Mouse (Mus musculus): ENCODE measurements around the gene Olfr283. TPM values are rescaled to one million over a fixed set of nuclear protein-coding genes. Genes with fewer than 3 reads are reported as not detected.

Olfr283 gene
- polyA plus RNA-seq, 1 experiment from 2014 or later, result not detected

DNA sequence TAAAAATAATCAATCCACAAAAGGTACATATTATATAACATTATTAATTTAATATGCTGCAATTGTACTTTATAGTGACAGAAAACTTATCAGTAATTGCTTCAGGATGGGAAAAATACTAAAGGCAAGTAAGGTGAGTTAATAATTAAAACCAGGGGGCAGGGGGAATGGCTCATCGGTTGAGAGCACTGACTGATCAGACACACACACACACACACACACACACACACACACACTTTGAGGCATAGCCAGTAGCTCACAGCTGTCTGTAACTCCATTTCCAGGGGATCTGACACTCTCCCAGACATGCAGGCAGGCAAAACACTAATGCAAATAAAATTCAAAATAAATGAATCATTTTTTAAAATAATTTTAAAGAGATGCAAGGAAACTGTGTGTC is 16.4 kb upstream of the Olfr283 start:
- Histone ChIP-seq H3K9me3 (no peaks in the 10 kb centered on the region), H3K4me2 (no peak overlapping the region), H3K27ac (no peak overlapping the region), H3K36me3 (no peaks in the 10 kb centered on the region), H3K9ac (no peak overlapping the region), H3K4me3 (replicated peaks) (no peak overlapping the region), H3K27me3 (replicated peaks) (no peaks in the 10 kb centered on the region), H3K4me1 (no peaks in the 10 kb centered on the region)
- ATAC-seq (ENCODE audit: insufficient read depth, low FRiP score, low read depth), result no peak
- WGBS, result 71% methylated on average over 1 of the region's 1 CpGs

DNA sequence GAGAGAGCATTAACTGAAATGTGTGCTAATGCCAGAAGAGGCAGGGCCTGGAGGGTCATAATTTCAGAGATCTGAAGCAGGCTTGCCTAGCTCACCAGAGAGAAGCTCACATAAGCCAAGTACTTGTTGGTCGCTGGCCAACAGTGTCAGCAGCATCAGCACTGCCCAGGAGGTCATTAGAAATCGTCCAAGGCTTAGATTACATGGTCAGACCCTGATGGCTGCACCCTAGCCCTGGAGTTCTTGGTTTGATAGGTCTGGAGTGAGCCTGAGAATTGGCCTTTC is 11.1 kb upstream of the Olfr283 start:
- no peaks in the 10 kb centered on the region for H3K9me3 ChIP-seq
- H3K9ac ChIP-seq, result no peak overlapping the region
- H3K27ac ChIP-seq, result no peak overlapping the region
- no peak overlapping the region for H3K4me2 ChIP-seq
- no peaks in the 10 kb centered on the region for H3K4me1 ChIP-seq
- H3K27me3 ChIP-seq (replicated peaks), result no peaks in the 10 kb centered on the region
- no peak for ATAC-seq (ENCODE audit: insufficient read depth, low FRiP score, low read depth)
- WGBS, result 33% methylated on average over 2 of the region's 2 CpGs
- H3K36me3 ChIP-seq, result no peaks in the 10 kb centered on the region
- H3K4me3 ChIP-seq (replicated peaks), result no peak overlapping the region

DNA sequence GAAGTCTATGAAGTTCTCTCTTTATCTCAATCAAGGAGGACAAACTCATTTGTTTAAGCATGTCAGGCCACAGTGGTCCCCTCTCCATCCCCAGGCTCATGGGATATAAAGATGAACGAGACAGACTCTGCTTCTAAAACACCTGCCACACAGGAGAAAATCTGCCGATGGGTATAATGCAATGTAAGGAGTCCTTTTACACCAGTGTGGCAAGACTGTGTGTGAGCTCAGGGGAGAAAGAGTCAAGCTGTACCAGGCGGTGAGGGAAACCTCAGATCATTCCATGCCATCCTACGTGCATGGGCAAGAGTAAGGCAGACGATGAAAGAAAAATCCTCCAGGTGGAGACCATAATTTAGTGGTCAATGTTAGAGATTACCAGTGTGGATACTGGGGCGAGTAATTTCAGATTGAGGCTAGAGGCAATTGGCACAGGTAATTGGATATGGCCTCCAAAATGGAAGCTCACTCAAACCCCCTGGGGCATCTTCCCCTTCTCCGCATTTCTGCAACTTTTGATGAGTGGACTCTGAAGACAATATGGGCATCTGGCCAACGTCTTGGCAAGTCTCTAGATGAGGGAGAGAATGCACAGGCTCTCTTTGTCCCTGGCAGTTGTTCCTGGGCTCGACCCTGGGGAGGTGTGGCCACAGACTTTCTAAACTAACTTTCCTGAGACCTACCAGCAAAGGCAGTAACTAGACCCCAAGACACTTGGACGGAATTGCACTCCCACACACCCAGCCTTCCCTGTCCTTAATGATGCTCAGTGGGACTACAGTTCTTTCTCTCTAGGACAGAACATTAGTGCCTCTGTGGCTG is 10.5 kb upstream of the Olfr283 start:
- no peak for ATAC-seq (ENCODE audit: insufficient read depth, low FRiP score, low read depth)
- Histone ChIP-seq H3K9me3 (no peaks in the 10 kb centered on the region), H3K36me3 (no peaks in the 10 kb centered on the region), H3K27me3 (replicated peaks) (no peaks in the 10 kb centered on the region), H3K9ac (no peak overlapping the region), H3K4me3 (replicated peaks) (no peak overlapping the region), H3K27ac (no peak overlapping the region), H3K4me2 (no peak overlapping the region), H3K4me1 (no peaks in the 10 kb centered on the region)
- 63% methylated on average over 10 of the region's 10 CpGs for WGBS

DNA sequence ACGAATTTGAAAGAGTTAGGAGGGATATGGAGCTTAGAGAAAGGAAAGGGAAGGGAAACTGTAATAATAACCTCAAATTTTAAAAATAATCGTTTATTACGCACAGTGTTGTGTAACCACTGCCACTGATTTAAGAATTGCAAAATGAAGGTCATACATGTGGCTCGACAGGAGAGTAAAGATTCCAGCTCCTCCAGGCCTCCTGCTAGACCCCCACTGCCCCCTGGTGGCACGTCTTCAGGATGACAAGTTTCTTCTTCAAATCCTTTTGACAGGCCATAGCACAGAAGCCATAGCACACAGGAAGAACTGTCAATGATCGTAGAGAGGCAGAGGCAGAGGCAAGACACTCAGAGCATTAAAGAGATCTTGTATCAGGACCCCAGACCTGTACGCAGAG is 9.1 kb upstream of the Olfr283 start:
- no peaks in the 10 kb centered on the region for H3K4me1 ChIP-seq
- H3K4me3 ChIP-seq (replicated peaks), result no peak overlapping the region
- no peaks in the 10 kb centered on the region for H3K27me3 ChIP-seq (replicated peaks)
- WGBS, result 29% methylated on average over 7 of the region's 7 CpGs
- H3K36me3 ChIP-seq, result no peaks in the 10 kb centered on the region
- no peak overlapping the region for H3K9ac ChIP-seq
- H3K27ac ChIP-seq, result no peak overlapping the region
- no peak for ATAC-seq (ENCODE audit: insufficient read depth, low FRiP score, low read depth)
- H3K4me2 ChIP-seq, result no peak overlapping the region
- no peaks in the 10 kb centered on the region for H3K9me3 ChIP-seq

DNA sequence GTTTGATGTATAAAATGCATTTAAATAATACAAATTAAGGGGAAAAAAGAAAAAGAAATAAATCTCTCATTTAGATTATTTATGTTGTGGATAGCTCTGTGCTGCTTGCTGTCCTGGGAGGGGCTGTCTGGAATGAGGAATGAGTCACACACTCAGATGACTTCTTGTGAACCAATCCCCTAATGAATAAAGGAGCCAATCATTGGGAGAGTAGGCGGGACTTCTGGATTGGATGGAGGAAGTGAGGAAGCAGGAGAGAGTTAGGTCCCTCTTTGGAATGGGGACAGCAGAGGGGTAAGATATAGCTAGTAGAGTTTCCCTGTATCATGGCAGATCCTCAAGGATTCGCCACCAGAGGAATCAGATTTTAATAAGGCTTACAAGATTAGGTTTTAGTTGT is 6.9 kb upstream of the Olfr283 start:
- Histone ChIP-seq H3K4me2 (no peak overlapping the region), H3K27ac (no peak overlapping the region), H3K9ac (no peak overlapping the region), H3K4me3 (replicated peaks) (no peak overlapping the region), H3K4me1 (no peaks in the 10 kb centered on the region), H3K9me3 (no peaks in the 10 kb centered on the region), H3K36me3 (no peaks in the 10 kb centered on the region), H3K27me3 (replicated peaks) (no peaks in the 10 kb centered on the region)
- 73% methylated on average over 2 of the region's 2 CpGs for WGBS
- ATAC-seq (ENCODE audit: insufficient read depth, low FRiP score, low read depth), result no peak

DNA sequence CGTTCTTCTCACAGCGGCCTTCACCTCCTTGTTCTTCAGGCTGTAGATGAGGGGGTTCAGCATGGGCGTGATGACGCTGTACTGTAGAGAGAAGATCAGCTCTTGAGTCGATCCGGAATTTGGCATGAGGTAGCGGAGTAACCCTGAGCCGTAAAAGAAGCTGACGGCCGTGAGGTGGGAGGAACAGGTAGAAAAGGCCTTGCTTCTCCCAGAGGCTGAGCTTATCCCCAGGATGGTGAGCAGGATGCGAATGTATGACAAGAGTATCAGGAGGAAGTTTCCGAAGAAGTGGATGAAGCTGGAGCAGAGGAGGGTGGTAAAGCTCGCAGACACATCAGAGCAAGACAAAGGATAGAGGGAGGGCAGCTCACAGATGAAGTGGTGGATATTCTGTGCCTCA is 2.5 kb downstream of the Olfr283 start:
- Histone ChIP-seq H3K27me3 (replicated peaks) (no peaks in the 10 kb centered on the region), H3K9ac (no peak overlapping the region), H3K36me3 (no peaks in the 10 kb centered on the region), H3K27ac (no peak overlapping the region), H3K4me3 (replicated peaks) (no peak overlapping the region), H3K4me2 (no peak overlapping the region), H3K9me3 (no peaks in the 10 kb centered on the region), H3K4me1 (no peaks in the 10 kb centered on the region)
- no peak for ATAC-seq (ENCODE audit: insufficient read depth, low FRiP score, low read depth)
- WGBS, result 89% methylated on average over 13 of the region's 13 CpGs

DNA sequence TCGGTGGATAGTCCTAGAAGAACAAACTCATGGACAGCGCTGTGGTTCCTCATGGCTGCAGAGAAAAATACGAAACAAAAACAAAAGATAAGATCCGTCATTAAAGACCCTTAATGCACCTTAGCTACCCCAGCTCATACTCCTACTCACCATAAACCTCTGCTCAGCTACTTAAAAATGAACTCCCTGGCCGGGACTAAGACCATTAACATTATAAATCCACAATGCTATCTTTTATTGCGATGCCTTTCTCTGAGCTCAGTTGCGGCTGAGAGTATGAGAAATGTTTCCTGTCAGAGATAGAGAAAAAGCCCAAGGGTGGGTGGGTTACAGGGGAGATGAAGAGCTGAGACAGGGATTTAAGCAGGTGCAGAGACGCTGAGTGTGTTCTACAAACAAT is 39.9 kb downstream of the Olfr283 start, which contains the start of gene Olfr284:
Olfr284 (minus strand) TSS at position 101 of the 400 bp plus-strand sequence.
- Histone ChIP-seq H3K4me3 (replicated peaks) (no peak within 1 kb of the TSS), H3K4me2 (no peak within 1 kb of the TSS), H3K9ac (no peak within 1 kb of the TSS), H3K4me1 (no peaks in the 10 kb centered on the region), H3K27ac (no peak within 1 kb of the TSS), H3K9me3 (no peaks in the 10 kb centered on the region), H3K27me3 (replicated peaks) (no peaks in the 10 kb centered on the region), H3K36me3 (no peaks in the 10 kb centered on the region)
- no peak for ATAC-seq (ENCODE audit: insufficient read depth, low FRiP score, low read depth)
- WGBS, result 64% methylated on average over 8 of the region's 8 CpGs

Other genes with a start within 250 kb of the Olfr283 start
- gene Asb8, start 215.3 kb downstream of the Olfr283 start, polyA plus RNA-seq (2015; fragmentation: Nextera tagmentation; extraction: Ambion mirVana), result 42.8 and 43.7 TPM in 2 replicates
- gene Ccdc184, start 213.8 kb downstream of the Olfr283 start, polyA plus RNA-seq (2015; fragmentation: Nextera tagmentation; extraction: Ambion mirVana), result 1.6 and 2.0 TPM in 2 replicates
- not detected in 2 replicates for gene Olfr288, start 185.4 kb downstream of the Olfr283 start, polyA plus RNA-seq (2015; fragmentation: Nextera tagmentation; extraction: Ambion mirVana)
- not detected in 2 replicates for gene Gm44579, start 160.0 kb downstream of the Olfr283 start, polyA plus RNA-seq (2015; fragmentation: Nextera tagmentation; extraction: Ambion mirVana)
- gene Olfr287, start 159.9 kb downstream of the Olfr283 start, polyA plus RNA-seq (2015; fragmentation: Nextera tagmentation; extraction: Ambion mirVana), result not detected in 2 replicates
- gene Olfr286, start 146.5 kb downstream of the Olfr283 start, polyA plus RNA-seq (2015; fragmentation: Nextera tagmentation; extraction: Ambion mirVana), result not detected in 2 replicates
- gene H1fnt, start 123.7 kb downstream of the Olfr283 start, polyA plus RNA-seq (2015; fragmentation: Nextera tagmentation; extraction: Ambion mirVana), result not detected in 2 replicates
- 0.55 and 0.62 TPM in 2 replicates for gene Zfp641, start 84.8 kb downstream of the Olfr283 start, polyA plus RNA-seq (2015; fragmentation: Nextera tagmentation; extraction: Ambion mirVana)
- gene Olfr285, start 63.6 kb downstream of the Olfr283 start, polyA plus RNA-seq (2015; fragmentation: Nextera tagmentation; extraction: Ambion mirVana), result not detected in 2 replicates
- gene Olfr284, start 40.0 kb downstream of the Olfr283 start, polyA plus RNA-seq (2015; fragmentation: Nextera tagmentation; extraction: Ambion mirVana), result not detected in 2 replicates
- not detected in 2 replicates for gene Olfr282, start 50.3 kb upstream of the Olfr283 start, polyA plus RNA-seq (2015; fragmentation: Nextera tagmentation; extraction: Ambion mirVana)
- gene Olfr281, start 71.6 kb upstream of the Olfr283 start, polyA plus RNA-seq (2015; fragmentation: Nextera tagmentation; extraction: Ambion mirVana), result 0.03 TPM in 1 of 2 replicates, not detected in the other
- gene OR5BS1P, start 89.0 kb upstream of the Olfr283 start, polyA plus RNA-seq (2015; fragmentation: Nextera tagmentation; extraction: Ambion mirVana), result not detected in 2 replicates
- gene Lalba, start 101.8 kb upstream of the Olfr283 start, polyA plus RNA-seq (2015; fragmentation: Nextera tagmentation; extraction: Ambion mirVana), result 0.23 TPM in 1 of 2 replicates, not detected in the other
- gene Olfr279, start 111.5 kb upstream of the Olfr283 start, polyA plus RNA-seq (2015; fragmentation: Nextera tagmentation; extraction: Ambion mirVana), result not detected in 2 replicates
- gene Kansl2, start 153.3 kb upstream of the Olfr283 start, polyA plus RNA-seq (2015; fragmentation: Nextera tagmentation; extraction: Ambion mirVana), result 79.4 and 86.7 TPM in 2 replicates
- gene Ccnt1, start 190.0 kb upstream of the Olfr283 start, polyA plus RNA-seq (2015; fragmentation: Nextera tagmentation; extraction: Ambion mirVana), result 46.7 and 48.6 TPM in 2 replicates
- 0.43 TPM in 1 of 2 replicates, not detected in the other for gene 4930415O20Rik, start 190.1 kb upstream of the Olfr283 start, polyA plus RNA-seq (2015; fragmentation: Nextera tagmentation; extraction: Ambion mirVana)
- 21.9 and 22.5 TPM in 2 replicates for gene Adcy6, start 229.1 kb upstream of the Olfr283 start, polyA plus RNA-seq (2015; fragmentation: Nextera tagmentation; extraction: Ambion mirVana)
- gene Cacnb3, start 249.9 kb upstream of the Olfr283 start, polyA plus RNA-seq (2015; fragmentation: Nextera tagmentation; extraction: Ambion mirVana), result 29.0 and 32.2 TPM in 2 replicates